Mouse (Mus musculus) heart, postnatal 0 days (tissue): ENCODE results near the gene Gm20503. TPM values are rescaled to one million over a fixed set of nuclear protein-coding genes. Genes with fewer than 3 reads are reported as not detected.

ENCODE experiments used
- ATAC-seq: fragments of 200-750 bp; cut with Nextera tagmentation; 2 replicates; pipeline ENCODE4 v1.8.0; 2017; ENCODE audit warnings: low read depth, moderate number of reproducible peaks, moderate library complexity; ENCODE audit not compliant: insufficient read depth
- DNase-seq: peaks from one replicate; pipeline ENCODE4 v3.0.0-alpha.2; 2016; ENCODE audit warnings: low spot score
- H3K27ac ChIP-seq: fragments of 300-500 bp; sonication (generic); 2 replicates; pipeline ENCODE4 v1.5.1; 2014; ENCODE audit warnings: low read depth, mild to moderate bottlenecking
- H3K27me3 ChIP-seq: fragments of 300-500 bp; sonication (generic); 2 replicates; pipeline ENCODE4 v1.6.1; 2014; ENCODE audit warnings: low read length, mixed read lengths; ENCODE audit not compliant: control insufficient read depth, insufficient read depth
- H3K36me3 ChIP-seq: fragments of 300-500 bp; sonication (generic); replicated peaks from 2 replicates; pipeline ENCODE4 v1.6.1; 2014; ENCODE audit warnings: low read length, mixed read lengths; ENCODE audit not compliant: control insufficient read depth, insufficient read depth
- H3K4me1 ChIP-seq: fragments of 300-500 bp; sonication (generic); 2 replicates; pipeline ENCODE4 v1.6.1; 2014; ENCODE audit warnings: antibody characterized with exemption; ENCODE audit not compliant: control insufficient read depth, insufficient read depth
- H3K4me2 ChIP-seq: fragments of 300-500 bp; sonication (generic); 2 replicates; pipeline ENCODE4 v1.6.1; 2014; ENCODE audit warnings: low read depth, mild to moderate bottlenecking, low read length, moderate library complexity
- H3K4me3 ChIP-seq: fragments of 300-500 bp; sonication (generic); 2 replicates; pipeline ENCODE4 v1.5.1; 2014; ENCODE audit warnings: low read depth, low read length
- H3K9ac ChIP-seq: fragments of 300-500 bp; sonication (generic); replicated peaks from 2 replicates; pipeline ENCODE4 v1.6.1; 2014; ENCODE audit warnings: low read depth, low read length, mixed read lengths
- H3K9me3 ChIP-seq: fragments of 300-500 bp; sonication (generic); replicated peaks from 2 replicates; pipeline ENCODE4 v1.6.1; 2016; ENCODE audit warnings: low read length; ENCODE audit not compliant: control insufficient read depth
- CTCF ChIP-seq: IDR thresholded peaks from 2 replicates; pipeline ENCODE4 v1.5.1; 2016; ENCODE audit warnings: antibody characterized with exemption, control low read depth, low read depth
- EP300 ChIP-seq: IDR thresholded peaks from 2 replicates; pipeline ENCODE4 v1.6.1; 2016; ENCODE audit warnings: antibody characterized with exemption, low read depth
- WGBS: fragments of 180-500 bp; shearing (Covaris S2); extraction: QIAGEN DNeasy Blood & Tissue Kit; methylation state at CpG from one replicate; pipeline ENCODE4 v1.1.7; 2014; 5-methylcytosine and 5-hydroxymethylcytosine counted together
- polyA plus RNA-seq: library from polyadenylated mRNA; unstranded; fragments of >200 nt; fragmentation: Nextera tagmentation; extraction: Ambion mirVana; gene quantifications from 2 replicates; pipeline ENCODE4 v1.2.1, GENCODE M21; 2015
- total RNA-seq: library from RNA; depleted of rRNA; stranded (reverse); fragments of >200 nt; gene quantifications from 2 replicates; pipeline ENCODE4 v1.2.3, GENCODE M21; 2014; ENCODE audit warnings: low replicate concordance

Gene Gm20503
- total and polyA plus RNA-seq, 2 experiments from 2014 or later: 19.8 TPM; not detected in 1

DNA sequence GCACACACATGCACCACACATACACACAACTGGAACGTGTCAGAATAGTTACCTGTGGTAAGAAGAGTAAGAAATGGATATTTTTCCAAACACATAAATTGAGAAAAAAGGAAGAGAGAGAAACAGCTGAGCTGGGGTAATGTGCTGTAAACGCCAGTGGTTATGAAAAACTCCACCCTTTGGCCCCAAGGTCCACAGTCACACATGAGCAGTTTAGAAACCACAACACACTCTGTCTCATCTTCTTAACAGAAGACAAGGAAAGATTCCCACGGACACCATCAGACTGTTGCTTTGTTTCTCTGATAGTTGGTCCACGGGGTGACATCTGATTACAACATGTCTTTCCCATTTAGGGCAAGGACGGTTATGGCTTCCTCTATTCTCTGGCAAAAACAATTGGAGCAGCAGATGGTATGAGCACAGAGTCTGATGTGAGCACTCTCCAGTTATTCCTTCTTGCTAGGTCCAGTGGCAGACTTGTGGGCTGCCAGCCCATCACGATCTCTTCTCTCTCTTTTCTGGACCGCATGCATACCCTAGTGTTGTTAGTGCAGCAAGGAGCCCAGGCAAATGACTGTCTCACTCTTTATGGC lies 13.6 kb upstream of the Gm20503 start:
- Histone ChIP-seq H3K9me3 (no peaks in the 10 kb centered on the region), H3K27me3 (no peaks in the 10 kb centered on the region), H3K9ac (no peak overlapping the region), H3K4me1 (peaks cover 3% of the 10 kb centered on the region; the same call in 1 of the 2 replicates), H3K27ac (no peak overlapping the region), H3K4me3 (no peak overlapping the region), H3K36me3 (no peaks in the 10 kb centered on the region), H3K4me2 (no peak overlapping the region)
- TF ChIP-seq EP300 (no peak), CTCF (no peak)
- ATAC-seq: no peak
- WGBS: 78% methylated on average over 7 of the region's 7 CpGs
- no peak for DNase-seq

- no peaks in the 10 kb centered on the region for H3K9me3 ChIP-seq
- TF ChIP-seq CTCF (no peak), EP300 (no peak)
- no peaks in the 10 kb centered on the region for H3K27me3 ChIP-seq
- no peaks in the 10 kb centered on the region for H3K36me3 ChIP-seq
- 80% methylated on average over 17 of the region's 17 CpGs for WGBS
- ATAC-seq (no peak), DNase-seq (no peak)
- no peak overlapping the region for H3K4me3 ChIP-seq
- H3K27ac ChIP-seq: no peak overlapping the region
- no peak overlapping the region for H3K9ac ChIP-seq
- no peak overlapping the region for H3K4me2 ChIP-seq
- H3K4me1 ChIP-seq: peaks cover 3% of the 10 kb centered on the region; the same call in 1 of the 2 replicates
These were observed 12.2 kb upstream of the Gm20503 start for GRCm38 (mm10) chr4:58990609-58991434.

DNA sequence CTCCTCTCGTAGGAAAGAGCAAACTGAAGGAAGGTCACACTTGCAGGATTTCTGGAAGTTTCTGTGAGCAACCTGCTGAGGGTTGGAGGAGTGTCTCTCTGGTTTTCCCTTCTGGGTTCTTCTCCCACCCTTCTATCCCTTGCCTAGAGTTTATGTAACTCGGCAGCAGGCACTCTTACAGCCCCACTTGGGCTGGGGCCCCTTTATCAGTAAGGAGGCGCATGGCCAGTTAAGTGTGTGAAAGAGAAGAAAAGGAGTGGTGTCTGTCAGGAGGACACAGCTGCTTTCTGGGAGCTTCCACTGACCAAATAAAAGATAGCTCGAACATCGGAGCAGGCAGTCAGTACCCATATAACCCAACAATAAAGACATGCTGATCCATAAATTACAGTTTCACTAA lies 10.8 kb upstream of the Gm20503 start:
- ATAC-seq (no peak), DNase-seq (no peak)
- 40% methylated on average over 5 of the region's 5 CpGs for WGBS
- Histone ChIP-seq H3K27me3 (no peaks in the 10 kb centered on the region), H3K9ac (no peak overlapping the region), H3K4me1 (0 out of 2 replicates have a peak, but pooled peaks cover 2% of the 10 kb centered on the region), H3K9me3 (no peaks in the 10 kb centered on the region), H3K4me2 (no peak overlapping the region), H3K27ac (no peak overlapping the region), H3K36me3 (no peaks in the 10 kb centered on the region), H3K4me3 (no peak overlapping the region)
- TF ChIP-seq EP300: no peak
- no peak for TF ChIP-seq CTCF

- ATAC-seq: no peak
- Histone ChIP-seq H3K4me3 (no peak within 1 kb of the TSS), H3K9ac (no peak within 1 kb of the TSS), H3K9me3 (no peaks in the 10 kb centered on the region), H3K36me3 (no peaks in the 10 kb centered on the region), H3K27me3 (no peaks in the 10 kb centered on the region), H3K4me2 (no peak within 1 kb of the TSS), H3K4me1 (0 out of 2 replicates have a peak, but pooled peaks cover 6% of the 10 kb centered on the region), H3K27ac (no peak within 1 kb of the TSS)
- TF ChIP-seq CTCF: no peak
- TF ChIP-seq EP300: no peak
- no peak for DNase-seq
- WGBS: 80% methylated on average over 4 of the region's 4 CpGs
These were observed 8.2 kb upstream of the Gm20503 start, which contains the start of gene Dnajc25 for GRCm38 (mm10) chr4:58994762-58995161. TSS of gene Dnajc25 (plus strand) at chr4:58995062.

DNA sequence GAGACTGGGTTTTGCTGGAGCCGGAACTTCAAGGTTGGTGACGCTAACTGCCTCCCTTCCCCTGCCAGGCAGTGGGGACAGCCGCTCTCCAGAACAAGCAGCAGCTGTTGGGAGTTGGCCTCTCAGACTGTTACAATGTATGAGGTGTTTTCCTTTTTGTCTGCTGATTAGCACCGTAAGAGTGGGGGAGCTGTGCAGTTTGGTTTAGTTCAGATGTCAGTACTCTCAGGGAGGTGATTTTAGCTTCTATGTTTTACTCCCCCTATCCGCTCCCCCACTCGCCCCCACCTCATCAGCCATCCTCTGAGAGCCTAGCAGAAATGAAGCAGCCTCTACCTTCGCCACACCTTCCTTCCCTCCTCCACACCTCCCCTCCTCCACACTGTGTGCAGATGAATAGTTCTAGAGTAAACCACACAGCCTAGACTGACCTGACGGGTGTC lies 7.7 kb upstream of the Gm20503 start:
- DNase-seq (no peak), ATAC-seq (no peak)
- 0 out of 2 replicates have a peak, but pooled peaks cover 6% of the 10 kb centered on the region for H3K4me1 ChIP-seq
- H3K36me3 ChIP-seq: no peaks in the 10 kb centered on the region
- WGBS: 53% methylated on average over 8 of the region's 8 CpGs
- H3K27ac ChIP-seq: no peak overlapping the region
- H3K4me3 ChIP-seq: no peak overlapping the region
- no peak overlapping the region for H3K9ac ChIP-seq
- H3K4me2 ChIP-seq: no peak overlapping the region
- no peaks in the 10 kb centered on the region for H3K27me3 ChIP-seq
- H3K9me3 ChIP-seq: no peaks in the 10 kb centered on the region
- no peak for TF ChIP-seq CTCF
- no peak for TF ChIP-seq EP300
